Mouse (Mus musculus): Measurements from ENCODE around the gene Mettl15.
"Not testable (repeated sequence)": the region's sequence is repeated elsewhere in the genome, so short reads cannot be mapped to it uniquely, and the experiment has no call there.

Gene Mettl15

GRCm38 (mm10) chr2:109280600-109281340 is at the start of gene Mettl15, which contains the start of gene Kif18a:
Gene Mettl15 (minus strand): TSS chr2:109280748.
Gene Kif18a (plus strand): TSS chr2:109280738.
- peak; percentile 96 for DNase-seq

DNA sequence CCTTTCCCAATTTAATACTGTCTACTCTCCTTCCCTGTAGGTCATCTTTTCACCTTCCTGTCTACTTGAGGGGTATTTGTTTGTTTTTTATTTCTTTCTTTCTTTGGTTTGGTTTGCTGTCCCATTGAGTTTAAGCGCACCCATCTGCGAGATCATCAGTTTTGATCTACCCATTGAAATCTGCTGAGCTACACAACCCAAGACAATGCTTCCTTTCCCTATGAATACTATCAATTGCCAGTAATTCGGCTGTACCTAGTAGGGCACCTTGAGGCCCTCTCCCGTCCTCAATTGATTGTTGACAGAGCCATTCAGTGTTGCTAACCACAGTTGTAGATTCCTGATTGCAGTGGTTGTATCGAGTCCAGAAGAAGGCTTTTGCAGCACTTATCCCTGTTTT is 30.8 kb upstream of the Mettl15 start:
- DNase-seq: no peak

GRCm38 (mm10) chr2:109303638-109304037 is 23.1 kb upstream of the Mettl15 start:
- no peak for DNase-seq

DNA sequence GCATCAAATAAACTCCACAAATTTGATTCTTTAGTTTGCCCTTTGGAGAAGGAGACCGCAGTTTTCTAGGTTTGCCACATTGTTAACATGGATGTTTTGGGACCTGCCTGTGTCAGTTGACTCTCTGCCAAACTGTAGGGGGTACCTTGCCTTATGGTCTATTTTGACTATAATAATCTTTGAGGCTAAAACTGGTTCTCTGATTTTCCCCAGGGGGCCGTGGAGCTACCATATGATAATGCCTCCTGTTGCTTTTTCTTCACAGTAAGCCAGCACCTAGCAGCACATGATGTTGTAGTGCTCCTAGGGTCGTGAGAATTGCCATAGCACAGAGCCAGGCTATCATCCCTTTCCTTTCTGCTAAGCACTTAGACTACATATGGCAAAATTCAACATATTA is 21.7 kb upstream of the Mettl15 start:
- no peak for DNase-seq

DNA sequence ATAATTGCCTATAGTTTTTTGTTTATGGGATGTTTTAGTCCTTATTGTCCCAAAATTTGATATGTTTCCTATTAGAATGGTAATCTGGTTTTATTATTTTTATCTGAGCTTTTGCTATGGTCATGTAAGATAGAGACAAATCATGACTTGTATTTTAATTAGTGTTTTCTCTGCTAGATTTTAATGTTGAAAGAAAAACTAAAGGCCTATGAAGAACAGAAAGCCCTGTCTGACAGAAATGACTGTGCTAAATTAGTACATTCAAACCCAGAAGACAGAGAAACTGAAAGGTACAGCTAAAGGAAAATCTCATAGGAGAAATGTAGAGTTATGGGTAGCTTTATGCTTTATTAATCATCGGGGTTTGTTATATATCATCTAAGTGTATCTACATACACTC is 17.6 kb upstream of the Mettl15 start:
- DNase-seq: no peak

- DNase-seq: no peak
These were observed 15.7 kb upstream of the Mettl15 start for GRCm38 (mm10) chr2:109296264-109296663.

- no peak for DNase-seq
These were observed 8.8 kb upstream of the Mettl15 start for GRCm38 (mm10) chr2:109289327-109289726.

DNA sequence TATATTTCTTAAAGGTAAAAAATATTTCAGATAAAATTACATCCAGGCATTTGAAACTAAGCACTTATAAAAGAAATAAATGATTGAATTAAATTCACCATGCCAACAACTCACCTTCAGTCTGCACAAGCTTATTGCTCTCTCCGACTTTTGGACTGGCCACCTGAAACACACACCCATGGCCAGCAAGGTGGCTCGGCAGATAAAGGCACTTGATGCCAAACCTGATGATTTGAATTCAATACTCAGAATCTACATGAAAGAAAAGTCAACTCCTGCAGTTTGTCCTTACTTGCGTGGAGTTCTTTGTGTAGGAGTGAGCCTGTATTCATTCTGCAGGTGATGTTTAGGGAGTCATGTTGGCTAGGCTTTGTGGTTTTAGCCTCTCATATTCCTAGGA is 3.6 kb upstream of the Mettl15 start:
- DNase-seq: no peak

DNA sequence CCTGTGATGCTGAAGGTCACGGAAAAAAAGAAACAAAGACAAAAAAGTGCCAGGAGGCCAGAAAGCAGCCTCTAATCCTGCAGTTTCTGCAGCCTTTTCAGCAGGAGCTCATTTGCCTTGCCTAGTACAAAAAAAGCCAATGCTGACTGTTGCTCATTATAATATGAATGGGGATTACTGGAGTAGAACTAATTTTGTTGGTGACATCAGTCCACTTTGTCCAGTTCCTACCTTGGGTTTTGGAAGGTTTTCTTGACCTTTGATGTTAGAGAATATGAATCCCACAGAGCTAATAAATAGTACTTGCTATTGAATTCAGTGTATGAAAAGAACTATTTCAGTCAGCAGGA is 768 bp upstream of the Mettl15 start:
- DNase-seq: no peak

DNA sequence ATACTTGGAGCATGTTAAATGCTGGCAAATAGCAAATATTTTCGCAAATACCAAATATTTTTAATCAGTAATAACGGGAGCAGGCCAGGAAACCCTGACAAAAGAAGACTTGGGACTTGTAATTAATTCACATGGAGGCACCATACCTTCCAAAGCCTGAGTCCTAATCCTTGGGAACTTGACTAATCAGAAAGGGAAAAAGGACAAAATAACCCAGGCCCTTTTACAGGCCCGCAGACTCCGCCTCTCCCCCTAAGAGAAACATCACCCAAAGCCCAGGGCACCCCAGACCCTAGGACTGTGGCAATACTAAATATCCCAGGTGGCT is 312 bp downstream of the Mettl15 start:
- DNase-seq: no peak

DNA sequence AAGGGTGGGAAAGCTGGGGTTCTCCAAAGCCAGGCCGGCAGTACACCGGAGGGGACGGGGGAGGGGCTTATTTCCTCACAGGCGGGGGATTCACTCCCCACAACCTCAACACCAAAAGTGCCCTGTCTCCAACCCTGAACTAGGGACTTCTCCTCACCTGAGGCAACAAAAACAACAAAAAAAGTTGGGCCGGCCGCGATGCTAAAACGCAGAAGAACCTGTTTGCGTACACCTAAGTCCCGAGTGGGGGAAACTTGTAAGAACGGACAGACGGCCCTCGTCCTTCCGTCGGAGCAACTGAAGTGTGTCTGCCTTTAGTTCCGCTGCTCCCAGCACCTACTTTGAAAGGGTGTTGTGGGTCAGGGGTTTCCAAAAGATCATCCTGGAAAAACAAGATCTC is 2.5 kb downstream of the Mettl15 start:
- DNase-seq: peak; percentile 21 to 65

GRCm38 (mm10) chr2:109277593-109277992 is 3.0 kb downstream of the Mettl15 start:
- no peak for DNase-seq

DNA sequence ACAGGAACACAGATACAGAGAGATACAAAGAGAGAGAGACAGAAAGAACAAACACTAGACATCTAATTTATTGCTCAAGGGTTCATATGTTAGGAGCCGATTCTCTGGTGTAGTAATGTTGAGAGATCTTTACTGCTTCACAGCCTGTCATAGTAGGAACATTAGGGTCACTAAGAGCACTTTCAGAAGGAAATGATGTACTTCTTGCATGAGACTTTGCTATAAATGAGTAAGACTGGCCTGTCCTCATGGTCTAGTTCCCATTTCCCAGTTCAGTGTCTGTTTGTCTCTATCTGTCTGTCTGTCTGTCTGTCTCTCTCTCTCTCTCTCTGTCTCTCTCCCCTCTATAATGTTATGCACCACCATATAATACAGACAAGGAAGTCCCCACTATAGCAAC is 7.5 kb downstream of the Mettl15 start:
- DNase-seq: no peak

- DNase-seq: no peak
These were observed 17.8 kb downstream of the Mettl15 start for GRCm38 (mm10) chr2:109262779-109263178.

DNA sequence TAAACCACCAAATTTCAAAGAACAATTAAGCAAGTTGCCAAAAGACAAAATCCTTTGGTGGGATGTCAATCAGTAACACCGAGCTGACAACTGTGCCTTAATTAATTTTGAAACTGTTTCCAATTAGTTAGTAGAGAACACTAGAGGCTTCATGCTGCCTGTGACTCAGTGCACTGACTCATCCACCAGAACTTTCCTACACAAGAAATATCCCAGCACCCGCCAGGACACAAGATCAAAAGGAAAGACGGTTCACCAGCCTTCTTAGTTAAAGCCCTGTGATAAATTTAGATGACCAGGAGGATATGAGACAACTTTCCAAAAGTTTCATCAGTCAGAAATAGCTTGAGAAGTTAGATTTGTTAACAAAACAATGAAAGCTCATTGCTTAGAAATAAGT is 38.6 kb downstream of the Mettl15 start:
- no peak for DNase-seq

- DNase-seq: no peak
These were observed 44.8 kb downstream of the Mettl15 start for GRCm38 (mm10) chr2:109235741-109236140.

DNA sequence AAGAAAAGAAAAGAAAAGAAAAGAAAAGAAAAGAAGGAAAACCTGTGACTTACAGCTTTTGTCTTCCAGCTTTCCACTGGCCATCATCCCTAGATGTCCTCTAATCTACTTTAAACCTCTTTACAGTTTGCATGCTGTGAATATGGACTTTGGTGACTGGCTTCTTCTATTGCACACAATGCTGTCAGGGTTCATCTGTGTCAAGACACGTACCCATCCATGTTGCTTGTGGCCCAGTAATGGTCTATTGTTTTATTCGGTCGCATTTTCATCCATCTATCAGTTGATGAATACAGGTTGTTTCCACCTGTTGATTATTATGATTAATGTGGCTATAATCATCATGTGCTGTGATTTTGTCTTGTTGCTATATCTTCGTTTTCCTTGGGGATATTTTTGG is 46.7 kb downstream of the Mettl15 start:
- no peak for DNase-seq

DNA sequence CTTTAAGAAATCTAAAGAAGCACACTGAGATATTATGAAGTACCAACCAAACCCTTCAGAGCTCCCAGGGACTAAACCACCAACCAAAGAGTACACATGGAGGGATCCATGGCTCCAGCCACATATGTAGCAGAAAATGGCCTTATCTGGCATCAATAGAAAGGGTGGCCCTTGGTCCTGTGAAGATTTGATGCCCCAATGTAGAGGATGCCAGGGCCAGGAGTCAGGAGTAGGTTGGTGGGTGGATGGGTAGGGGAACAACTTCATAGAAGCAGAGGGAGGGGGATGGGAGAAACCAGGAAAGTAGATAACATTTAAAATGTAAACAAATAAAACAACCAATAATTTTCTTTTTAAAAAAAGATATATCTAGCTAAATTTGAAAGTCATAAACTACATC is 50.1 kb downstream of the Mettl15 start:
- DNase-seq: no peak

- no peak for DNase-seq
These were observed 53.4 kb downstream of the Mettl15 start for GRCm38 (mm10) chr2:109227196-109227595.

DNA sequence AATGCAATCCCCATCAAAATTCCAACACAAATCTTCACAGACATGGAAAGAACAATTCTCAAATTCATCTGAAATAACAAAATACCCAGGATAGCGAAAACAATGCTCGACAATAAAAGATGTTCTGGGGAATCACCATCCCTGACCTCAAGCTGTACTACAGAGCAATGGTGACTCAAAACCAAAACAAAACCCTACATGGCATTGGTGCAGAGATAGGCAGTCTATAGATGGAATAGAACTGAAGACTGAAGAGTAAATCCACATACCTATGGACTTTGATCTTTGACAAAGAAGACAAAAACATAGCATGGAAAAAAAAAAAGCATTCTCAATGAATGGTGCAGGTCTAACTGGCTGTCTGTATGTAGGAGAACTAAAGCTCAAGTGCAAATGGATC is 59.1 kb downstream of the Mettl15 start:
- DNase-seq: no peak

GRCm38 (mm10) chr2:109216678-109217077 is 63.9 kb downstream of the Mettl15 start:
- DNase-seq: not testable (repeated sequence)

- DNase-seq: not testable (repeated sequence)
These were observed 69.9 kb downstream of the Mettl15 start for GRCm38 (mm10) chr2:109210641-109211040.

- DNase-seq: no peak
These were observed 72.5 kb downstream of the Mettl15 start for GRCm38 (mm10) chr2:109208032-109208431.

DNA sequence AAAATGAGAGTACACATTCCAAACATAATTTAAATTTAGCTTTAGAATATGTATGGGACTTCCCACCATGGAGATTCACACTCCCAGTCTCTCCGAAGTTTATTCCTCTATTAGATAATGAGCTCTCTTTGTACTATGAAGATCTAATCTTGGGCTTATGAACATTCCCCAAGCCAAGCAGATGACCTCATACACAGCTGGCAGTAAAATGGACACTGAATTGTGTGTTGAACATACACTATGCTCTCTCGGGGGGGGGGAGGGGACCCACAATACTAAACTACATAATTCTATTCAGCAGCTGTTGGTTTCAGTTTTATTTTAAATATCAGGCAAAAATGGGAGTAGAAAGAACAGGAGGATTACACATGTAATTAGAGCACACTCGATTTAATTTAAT is 97.6 kb downstream of the Mettl15 start:
- DNase-seq: no peak

GRCm38 (mm10) chr2:109158509-109158908 is 122.0 kb downstream of the Mettl15 start:
- no peak for DNase-seq
